Mouse (Mus musculus): ENCODE measurements around the gene Hoxa3. TPM values are rescaled to one million over a fixed set of nuclear protein-coding genes. Genes with fewer than 3 reads are reported as not detected.

Hoxa3 gene
- polyA plus RNA-seq, 1 experiment from 2014 or later, result 0.52 TPM

GRCm38 (mm10) chr6:52252016-52252774, 39.1 kb upstream of the Hoxa3 start:
- H3K4me1 ChIP-seq, result 0 out of 2 replicates have a peak, but pooled peaks cover 4% of the 10 kb centered on the region
- ATAC-seq (ENCODE audit: insufficient number of reproducible peaks, insufficient read depth, low FRiP score, low TSS enrichment, low read depth), result no peak
- H3K4me2 ChIP-seq, result no peak overlapping the region
- 2% methylated on average over 24 of the region's 24 CpGs for WGBS
- H3K9ac ChIP-seq, result no peak overlapping the region
- no peak overlapping the region for H3K27ac ChIP-seq
- H3K9me3 ChIP-seq, result no peaks in the 10 kb centered on the region
- peaks cover 94% of the 10 kb centered on the region for H3K27me3 ChIP-seq
- H3K36me3 ChIP-seq, result no peaks in the 10 kb centered on the region
- H3K4me3 ChIP-seq, result no peak overlapping the region

GRCm38 (mm10) chr6:52251177-52251879, 38.2 kb upstream of the Hoxa3 start:
- H3K9ac ChIP-seq, result no peak overlapping the region
- H3K4me1 ChIP-seq, result peaks cover 5% of the 10 kb centered on the region; the same call in 1 of the 2 replicates
- H3K4me2 ChIP-seq, result no peak overlapping the region
- H3K36me3 ChIP-seq, result no peaks in the 10 kb centered on the region
- no peak overlapping the region for H3K27ac ChIP-seq
- ATAC-seq (ENCODE audit: insufficient number of reproducible peaks, insufficient read depth, low FRiP score, low TSS enrichment, low read depth), result no peak
- peaks cover 95% of the 10 kb centered on the region for H3K27me3 ChIP-seq
- no peaks in the 10 kb centered on the region for H3K9me3 ChIP-seq
- 7% methylated on average over 7 of the region's 7 CpGs for WGBS
- H3K4me3 ChIP-seq, result no peak overlapping the region

GRCm38 (mm10) chr6:52249826-52250225, 36.7 kb upstream of the Hoxa3 start:
- no peak overlapping the region for H3K27ac ChIP-seq
- ATAC-seq (ENCODE audit: insufficient number of reproducible peaks, insufficient read depth, low FRiP score, low TSS enrichment, low read depth), result no peak
- H3K9ac ChIP-seq, result no peak overlapping the region
- no peaks in the 10 kb centered on the region for H3K36me3 ChIP-seq
- H3K4me1 ChIP-seq, result peaks cover 9% of the 10 kb centered on the region; the same call in 1 of the 2 replicates
- H3K9me3 ChIP-seq, result no peaks in the 10 kb centered on the region
- H3K4me3 ChIP-seq, result no peak overlapping the region
- 2% methylated on average over 4 of the region's 4 CpGs for WGBS
- H3K4me2 ChIP-seq, result no peak overlapping the region
- H3K27me3 ChIP-seq, result peaks cover 96% of the 10 kb centered on the region

- Histone ChIP-seq H3K4me1 (peaks cover 9% of the 10 kb centered on the region; the same call in 1 of the 2 replicates), H3K27me3 (peaks cover 99% of the 10 kb centered on the region), H3K4me2 (no peak overlapping the region), H3K9me3 (no peaks in the 10 kb centered on the region), H3K36me3 (no peaks in the 10 kb centered on the region), H3K27ac (no peak overlapping the region), H3K4me3 (no peak overlapping the region), H3K9ac (no peak overlapping the region)
- under 1% methylated on average over 16 of the region's 16 CpGs for WGBS
- no peak for ATAC-seq (ENCODE audit: insufficient number of reproducible peaks, insufficient read depth, low FRiP score, low TSS enrichment, low read depth)
These were observed 36.2 kb upstream of the Hoxa3 start for GRCm38 (mm10) chr6:52249415-52249738.

DNA sequence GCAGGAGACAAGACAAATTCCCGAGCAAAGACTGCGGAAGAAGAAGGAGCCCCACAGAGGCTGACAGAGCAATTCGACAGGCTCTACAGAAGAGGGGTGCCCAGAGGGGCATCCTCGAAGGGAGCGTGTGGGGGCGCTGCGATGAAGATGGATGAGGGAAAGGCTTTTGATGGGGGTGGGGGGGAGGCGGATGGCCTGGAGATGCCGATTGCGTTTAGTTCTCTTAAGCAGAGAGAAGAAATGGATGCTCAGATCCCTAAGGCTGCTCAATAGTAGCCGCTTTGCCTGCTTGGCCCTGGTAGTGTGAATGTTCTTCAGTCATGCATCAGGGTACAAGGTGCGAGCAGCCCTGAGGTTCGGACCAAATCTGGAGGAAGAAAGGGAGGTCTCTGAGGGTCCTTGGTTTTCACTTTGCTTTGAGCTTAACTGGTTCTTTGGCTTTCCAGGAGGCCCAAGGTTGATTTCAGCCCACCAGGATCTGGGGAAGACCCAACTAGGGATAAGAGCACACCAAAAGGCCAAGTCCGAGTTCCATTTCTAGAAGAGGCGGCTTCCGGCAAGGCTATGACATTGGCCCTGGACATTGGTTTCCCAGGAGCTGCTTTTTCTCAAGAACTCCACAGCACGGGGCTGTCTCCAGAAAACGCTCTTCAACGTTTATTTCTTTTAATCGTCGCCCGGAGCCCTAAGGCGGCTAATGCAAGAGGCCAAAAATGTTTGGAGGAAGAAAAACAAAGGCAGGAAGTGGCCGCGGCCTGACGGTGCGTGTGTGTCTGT, 35.7 kb upstream of the Hoxa3 start:
- ATAC-seq (ENCODE audit: insufficient number of reproducible peaks, insufficient read depth, low FRiP score, low TSS enrichment, low read depth), result no peak
- Histone ChIP-seq H3K27ac (no peak overlapping the region), H3K9me3 (no peaks in the 10 kb centered on the region), H3K4me1 (peaks cover 9% of the 10 kb centered on the region; the same call in 1 of the 2 replicates), H3K4me2 (no peak overlapping the region), H3K36me3 (no peaks in the 10 kb centered on the region), H3K9ac (no peak overlapping the region), H3K4me3 (0 out of 2 replicates have a peak overlapping the region, but pooled peaks have one; percentile 1), H3K27me3 (peaks cover 99% of the 10 kb centered on the region)
- under 1% methylated on average over 27 of the region's 27 CpGs for WGBS

GRCm38 (mm10) chr6:52247766-52248637, 34.9 kb upstream of the Hoxa3 start:
- 0 out of 2 replicates have a peak overlapping the region, but pooled peaks have one; percentile 1 for H3K4me3 ChIP-seq
- peaks cover 99% of the 10 kb centered on the region for H3K27me3 ChIP-seq
- no peak for ATAC-seq (ENCODE audit: insufficient number of reproducible peaks, insufficient read depth, low FRiP score, low TSS enrichment, low read depth)
- peaks cover 9% of the 10 kb centered on the region; the same call in 1 of the 2 replicates for H3K4me1 ChIP-seq
- no peaks in the 10 kb centered on the region for H3K36me3 ChIP-seq
- no peak overlapping the region for H3K4me2 ChIP-seq
- H3K9me3 ChIP-seq, result no peaks in the 10 kb centered on the region
- H3K27ac ChIP-seq, result no peak overlapping the region
- no peak overlapping the region for H3K9ac ChIP-seq
- 1% methylated on average over 23 of the region's 23 CpGs for WGBS

DNA sequence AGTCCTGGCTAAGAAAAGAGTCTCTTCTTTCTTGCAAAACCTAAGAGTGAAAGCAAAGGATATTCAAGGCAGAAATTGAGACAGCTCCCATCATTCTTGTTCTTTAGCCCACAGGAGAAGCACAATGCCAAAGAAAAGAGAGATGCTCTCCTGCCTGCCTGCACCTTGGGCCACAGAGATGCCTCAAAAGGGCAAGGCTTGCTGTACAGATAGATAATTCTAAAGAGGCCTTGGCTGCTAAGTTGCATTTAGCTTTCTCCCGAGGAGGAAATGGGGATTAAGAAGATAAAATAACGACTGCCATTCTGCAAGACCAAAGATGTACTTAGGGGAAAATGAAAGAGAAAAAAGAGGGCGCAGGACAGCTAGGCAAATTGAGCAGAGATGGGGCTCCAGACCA, 33.8 kb upstream of the Hoxa3 start:
- H3K4me1 ChIP-seq, result peaks cover 9% of the 10 kb centered on the region; the same call in 1 of the 2 replicates
- no peak overlapping the region for H3K27ac ChIP-seq
- H3K9ac ChIP-seq, result no peak overlapping the region
- peaks cover 99% of the 10 kb centered on the region for H3K27me3 ChIP-seq
- no peak overlapping the region for H3K4me2 ChIP-seq
- H3K36me3 ChIP-seq, result no peaks in the 10 kb centered on the region
- no peak for ATAC-seq (ENCODE audit: insufficient number of reproducible peaks, insufficient read depth, low FRiP score, low TSS enrichment, low read depth)
- no peak overlapping the region for H3K4me3 ChIP-seq
- WGBS, result 4% methylated on average over 3 of the region's 3 CpGs
- no peaks in the 10 kb centered on the region for H3K9me3 ChIP-seq

- no peak overlapping the region for H3K4me3 ChIP-seq
- peaks cover 9% of the 10 kb centered on the region; the same call in 1 of the 2 replicates for H3K4me1 ChIP-seq
- H3K4me2 ChIP-seq, result no peak overlapping the region
- WGBS, result under 1% methylated on average over 26 of the region's 26 CpGs
- H3K27me3 ChIP-seq, result peaks cover 99% of the 10 kb centered on the region
- H3K36me3 ChIP-seq, result no peaks in the 10 kb centered on the region
- no peak overlapping the region for H3K9ac ChIP-seq
- ATAC-seq (ENCODE audit: insufficient number of reproducible peaks, insufficient read depth, low FRiP score, low TSS enrichment, low read depth), result no peak
- no peak overlapping the region for H3K27ac ChIP-seq
- H3K9me3 ChIP-seq, result no peaks in the 10 kb centered on the region
These were observed 33.3 kb upstream of the Hoxa3 start for GRCm38 (mm10) chr6:52246403-52246803.

GRCm38 (mm10) chr6:52245757-52246142, 32.6 kb upstream of the Hoxa3 start, which contains the start of gene Hoxa11:
Hoxa11 (minus strand) TSS chr6:52245810.
- peaks cover 99% of the 10 kb centered on the region for H3K27me3 ChIP-seq
- 1% methylated on average over 20 of the region's 20 CpGs for WGBS
- ATAC-seq (ENCODE audit: insufficient number of reproducible peaks, insufficient read depth, low FRiP score, low TSS enrichment, low read depth), result no peak

DNA sequence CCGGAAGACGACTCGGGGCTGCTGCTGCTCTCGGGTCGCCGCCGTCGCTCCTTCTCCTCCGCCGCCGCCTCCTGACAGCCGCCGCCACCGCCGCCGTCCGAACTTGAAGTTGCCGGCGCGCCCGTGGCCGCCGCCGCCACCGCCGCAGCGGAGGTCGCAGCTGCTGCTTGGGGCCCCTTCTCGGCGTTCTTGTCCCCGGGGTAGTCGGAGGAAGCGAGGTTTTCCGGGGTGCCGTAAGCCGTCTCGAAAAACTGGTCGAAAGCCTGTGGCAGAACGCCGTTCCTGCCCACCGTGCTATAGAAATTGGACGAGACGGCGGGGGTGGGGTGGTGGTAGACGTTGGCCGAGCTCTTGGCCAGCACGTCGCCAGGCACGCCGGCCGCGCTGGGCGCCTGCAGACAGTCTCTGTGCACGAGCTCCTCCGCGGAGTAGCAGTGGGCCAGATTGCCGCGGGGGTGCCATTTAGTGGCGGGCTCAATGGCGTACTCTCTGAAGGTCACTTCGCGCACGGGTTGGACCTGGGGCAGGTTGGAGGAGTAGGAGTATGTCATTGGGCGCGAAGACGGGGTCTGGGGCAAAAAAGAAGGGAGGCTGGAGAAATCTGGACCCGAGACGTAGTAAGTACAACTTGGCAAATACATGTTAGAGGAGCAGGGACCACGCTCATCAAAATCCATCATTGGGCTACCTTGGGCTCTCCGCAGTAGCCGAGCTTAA, 32.1 kb upstream of the Hoxa3 start:
- H3K9ac ChIP-seq, result no peak overlapping the region
- no peak overlapping the region for H3K27ac ChIP-seq
- H3K9me3 ChIP-seq, result no peaks in the 10 kb centered on the region
- ATAC-seq (ENCODE audit: insufficient number of reproducible peaks, insufficient read depth, low FRiP score, low TSS enrichment, low read depth), result no peak
- H3K4me1 ChIP-seq, result peaks cover 9% of the 10 kb centered on the region; the same call in 1 of the 2 replicates
- no peaks in the 10 kb centered on the region for H3K36me3 ChIP-seq
- H3K4me2 ChIP-seq, result no peak overlapping the region
- WGBS, result 1% methylated on average over 68 of the region's 71 CpGs
- no peak overlapping the region for H3K4me3 ChIP-seq
- peaks cover 99% of the 10 kb centered on the region for H3K27me3 ChIP-seq

More at GRCm38 (mm10) chr6:52245757-52246142, 32.6 kb upstream of the Hoxa3 start, which contains the start of gene Hoxa11:
- no peaks in the 10 kb centered on the region for H3K36me3 ChIP-seq
- no peak within 1 kb of the TSS for H3K4me3 ChIP-seq
- no peaks in the 10 kb centered on the region for H3K9me3 ChIP-seq
- H3K4me1 ChIP-seq, result peaks cover 9% of the 10 kb centered on the region; the same call in 1 of the 2 replicates
- H3K4me2 ChIP-seq, result no peak within 1 kb of the TSS
- no peak within 1 kb of the TSS for H3K27ac ChIP-seq
- no peak within 1 kb of the TSS for H3K9ac ChIP-seq
